Mouse (Mus musculus) bone marrow macrophage, adult 2 months (primary cell): ENCODE measurements around the gene Snapc4.

Source experiments
- CTCF ChIP-seq: IDR thresholded peaks from 2 replicates; pipeline ENCODE4 v1.5.1; 2012; ENCODE audit warnings: low read depth, mild to moderate bottlenecking, low read length, moderate library complexity
- POLR2A ChIP-seq: IDR thresholded peaks from 2 replicates; pipeline ENCODE4 v1.6.1; 2012; ENCODE audit warnings: mild to moderate bottlenecking, low read depth, low read length, borderline replicate concordance

DNA sequence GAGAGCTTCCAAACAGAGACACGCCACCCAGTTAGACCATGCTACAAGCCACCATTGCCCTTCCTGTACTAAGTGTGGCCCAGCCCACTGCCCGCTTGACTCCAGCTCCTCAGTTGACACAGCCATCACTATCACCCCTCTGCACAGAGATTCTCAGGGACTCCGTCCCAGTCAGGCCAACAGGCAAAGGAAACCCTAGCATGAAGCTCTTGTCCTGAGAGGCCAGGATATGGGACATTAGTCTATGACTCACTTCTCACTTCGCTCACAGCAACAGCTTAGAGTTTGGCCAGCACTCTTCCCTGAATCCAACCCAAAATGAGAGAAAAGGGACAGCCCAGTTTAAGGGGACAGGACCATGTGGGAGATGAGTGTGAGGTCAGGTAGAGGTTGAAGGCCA is 26.1 kb downstream of the Snapc4 start:
- TF ChIP-seq POLR2A (no peak), CTCF (no peak)
